Mouse (Mus musculus) kidney, postnatal 25 days (tissue): ENCODE data around the gene Itih5.

Experiments used
- DNase-seq, 2 experiments: peaks; one replicate each; pipeline ENCODE4 v3.0.0; 2021; ENCODE audit warnings: mixed read lengths in 2 of 2

The Itih5 gene

GRCm38 (mm10) chr2:10169991-10170390, 16.6 kb downstream of the Itih5 start:
- no peak for DNase-seq

GRCm38 (mm10) chr2:10193553-10193952, 40.2 kb downstream of the Itih5 start:
- DNase-seq: peak; percentile 37 to 69

DNA sequence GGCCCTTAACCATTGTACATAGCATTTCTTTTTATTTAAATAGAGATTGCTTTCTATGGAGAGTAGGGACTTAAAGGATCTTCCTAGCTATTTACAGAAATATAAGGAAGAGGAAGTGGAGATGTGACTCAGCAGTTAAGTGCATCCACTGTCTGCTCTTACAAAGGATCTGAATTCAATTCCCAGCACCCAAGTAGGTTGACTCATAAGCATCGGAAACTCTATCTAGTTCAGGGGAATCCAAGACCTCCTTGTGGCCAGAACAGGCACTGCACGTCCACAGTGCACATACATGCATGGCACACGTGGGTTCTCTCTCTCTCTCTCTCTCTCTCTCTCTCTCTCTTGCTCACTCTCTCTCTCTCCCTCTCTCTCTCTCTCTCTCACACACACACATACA, 41.8 kb downstream of the Itih5 start:
- DNase-seq: no peak

GRCm38 (mm10) chr2:10199326-10199725, 46.0 kb downstream of the Itih5 start:
- no peak for DNase-seq

GRCm38 (mm10) chr2:10200736-10201285, 47.4 kb downstream of the Itih5 start:
- no peak for DNase-seq

GRCm38 (mm10) chr2:10204301-10204700, 50.9 kb downstream of the Itih5 start:
- no peak for DNase-seq

GRCm38 (mm10) chr2:10213468-10213867, 60.1 kb downstream of the Itih5 start:
- DNase-seq: peak in 1 of 2 experiments; percentile 41

DNA sequence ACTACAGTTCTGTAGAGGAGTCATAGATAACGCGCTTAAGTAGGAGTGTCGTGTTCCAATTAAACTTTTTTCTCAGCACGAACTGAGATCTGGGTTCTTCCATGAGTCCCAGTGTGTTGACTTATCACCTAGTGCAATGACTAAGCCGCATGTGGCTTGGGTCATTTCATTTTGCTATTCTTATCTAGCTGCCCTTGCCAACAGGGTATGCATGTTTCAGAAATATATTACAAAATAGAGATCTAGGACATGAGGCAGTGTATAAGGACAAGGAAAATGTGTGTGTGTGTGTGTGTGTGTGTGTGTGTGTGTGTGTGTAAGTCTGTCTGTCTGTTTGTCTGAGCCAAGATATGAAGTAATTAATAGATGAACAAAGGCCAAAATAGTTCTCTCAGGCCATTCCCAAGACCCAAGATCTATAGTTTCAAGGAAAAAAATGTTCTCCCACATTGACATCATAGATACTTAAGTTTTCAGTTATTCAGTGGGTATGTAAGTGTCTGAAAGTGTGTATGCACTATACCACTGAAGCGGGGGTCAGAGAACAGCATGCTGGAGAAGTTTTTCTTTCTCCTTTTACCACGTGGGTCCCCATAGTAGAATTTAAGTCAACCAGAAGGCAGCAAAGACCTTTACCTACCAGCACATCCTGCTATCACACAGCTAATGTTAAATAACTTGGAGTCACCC, 62.6 kb downstream of the Itih5 start:
- no peak for DNase-seq

DNA sequence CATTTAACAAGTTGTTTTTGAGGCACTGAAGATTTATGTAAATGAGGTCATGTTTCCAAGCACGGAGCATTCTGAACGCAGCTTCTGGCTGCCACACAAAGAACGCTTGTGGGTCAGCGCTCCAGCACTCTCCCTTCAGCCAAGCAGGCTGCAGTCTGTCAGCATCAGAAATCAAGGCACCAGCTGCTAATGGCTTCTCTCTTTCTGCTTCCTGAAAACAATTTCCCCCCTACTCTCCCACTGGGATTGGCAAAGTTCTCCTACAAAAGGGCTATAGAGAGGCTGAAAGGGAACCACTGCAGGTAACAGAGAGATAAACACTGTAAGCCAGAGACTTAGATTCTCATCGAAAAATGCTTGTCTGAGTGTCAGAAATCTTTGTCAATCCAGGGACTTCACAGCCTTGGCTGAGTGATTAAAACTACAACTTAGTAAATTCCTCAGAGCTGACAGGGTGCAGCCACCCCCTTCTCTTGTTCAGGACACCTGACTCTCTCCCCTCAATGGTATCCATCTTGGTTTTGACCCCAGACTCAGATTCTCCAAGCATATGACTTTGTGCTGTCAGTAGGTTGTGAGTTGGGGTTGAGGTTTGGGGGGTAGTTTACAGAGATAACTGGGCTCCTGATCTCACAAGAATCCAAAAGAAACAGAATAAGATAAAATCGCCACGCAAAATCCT, 63.3 kb downstream of the Itih5 start:
- peak; percentile 34 to 64 for DNase-seq

GRCm38 (mm10) chr2:10221862-10222261, 68.5 kb downstream of the Itih5 start:
- DNase-seq: no peak

GRCm38 (mm10) chr2:10226907-10227306, 73.5 kb downstream of the Itih5 start:
- DNase-seq: no peak

GRCm38 (mm10) chr2:10231971-10232370, 78.6 kb downstream of the Itih5 start:
- DNase-seq: no peak

DNA sequence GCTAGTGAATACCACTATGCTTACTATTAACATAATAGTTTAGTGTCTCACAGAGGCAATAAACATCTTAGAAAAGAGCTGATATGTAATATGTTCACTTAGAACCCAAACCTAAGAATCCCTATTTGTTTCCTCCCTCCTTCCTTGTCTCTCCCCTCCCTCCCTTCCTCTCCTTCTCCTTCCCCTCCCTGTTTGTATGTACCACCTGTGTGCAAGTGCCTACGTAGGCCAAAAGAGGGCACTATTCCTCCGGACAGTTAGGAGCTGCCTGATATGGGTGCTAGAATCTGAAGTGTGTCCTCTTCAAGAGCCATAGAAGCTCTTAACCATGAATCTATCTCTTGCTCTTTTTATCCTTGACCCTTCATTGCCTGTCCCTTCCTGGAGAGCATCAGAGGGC, 83.2 kb downstream of the Itih5 start:
- no peak for DNase-seq

DNA sequence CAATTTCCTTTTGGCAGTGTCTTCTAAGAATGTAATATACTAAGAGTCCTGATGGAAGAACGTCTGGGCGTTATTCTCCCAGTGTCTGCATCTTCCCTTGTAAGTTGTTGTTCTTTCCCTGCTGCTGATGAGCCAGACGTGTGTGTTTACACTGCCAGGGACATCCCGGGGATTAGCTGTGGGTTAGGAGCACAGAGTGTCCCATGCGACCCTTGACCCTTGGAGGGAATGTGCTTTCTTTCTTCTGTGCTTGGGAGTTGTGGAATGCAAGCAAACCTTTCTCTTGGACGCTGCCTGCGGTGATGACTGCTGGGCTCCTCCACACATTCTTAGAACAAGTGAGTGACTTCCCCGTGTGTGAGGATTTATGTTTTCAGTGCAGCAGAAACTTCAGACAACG, 89.6 kb downstream of the Itih5 start:
- peak; percentile 34 to 47 for DNase-seq

- no peak for DNase-seq
These were observed 97.1 kb downstream of the Itih5 start for GRCm38 (mm10) chr2:10250441-10250840.

GRCm38 (mm10) chr2:10250926-10251325, 97.6 kb downstream of the Itih5 start:
- no peak for DNase-seq

GRCm38 (mm10) chr2:10251466-10251865, 98.1 kb downstream of the Itih5 start:
- no peak for DNase-seq

GRCm38 (mm10) chr2:10252016-10252415, 98.6 kb downstream of the Itih5 start:
- no peak for DNase-seq

- DNase-seq: no peak
These were observed 100.0 kb downstream of the Itih5 start for GRCm38 (mm10) chr2:10253351-10253750.

GRCm38 (mm10) chr2:10256949-10257348, 103.6 kb downstream of the Itih5 start:
- DNase-seq: no peak

GRCm38 (mm10) chr2:10258312-10258711, 104.9 kb downstream of the Itih5 start:
- no peak for DNase-seq

DNA sequence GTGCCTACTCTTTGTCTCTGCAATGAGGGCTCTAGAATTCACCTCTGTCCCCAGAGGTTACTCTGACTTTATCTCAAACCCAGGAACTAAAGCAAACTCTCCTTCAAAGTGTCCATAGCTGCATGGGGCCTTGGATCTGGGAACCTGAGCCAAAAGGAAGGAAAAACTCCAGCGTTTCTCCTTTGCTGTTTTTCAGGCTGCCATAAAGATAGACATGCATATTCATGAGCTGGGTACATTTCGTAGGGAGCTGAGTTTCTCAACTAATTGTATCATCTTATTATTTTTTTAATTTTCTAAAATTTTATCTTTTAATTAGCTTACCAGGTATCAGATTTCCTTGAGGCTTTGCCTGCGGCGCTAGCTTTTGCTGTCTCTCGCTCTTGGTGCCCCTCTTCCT, 106.7 kb downstream of the Itih5 start:
- no peak for DNase-seq

DNA sequence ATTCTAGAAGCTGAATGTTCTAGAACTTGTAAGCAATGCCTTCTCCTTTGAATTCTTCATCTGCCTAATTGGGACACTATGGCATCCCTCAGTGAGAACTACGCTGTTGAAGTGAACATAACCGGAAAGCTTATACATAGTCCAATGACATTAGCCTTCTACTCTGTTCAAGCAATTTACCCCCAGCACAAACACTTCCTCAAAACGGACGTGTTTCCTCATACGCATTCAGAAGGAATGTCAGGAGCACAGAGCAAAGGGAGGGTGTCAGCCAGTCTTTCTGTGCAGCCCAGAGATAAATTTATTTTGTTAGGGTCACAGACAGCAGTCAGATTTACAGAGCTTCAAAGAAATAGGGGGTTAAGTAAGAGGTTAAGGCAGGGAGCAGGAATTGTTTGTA, 108.0 kb downstream of the Itih5 start:
- DNase-seq: no peak

DNA sequence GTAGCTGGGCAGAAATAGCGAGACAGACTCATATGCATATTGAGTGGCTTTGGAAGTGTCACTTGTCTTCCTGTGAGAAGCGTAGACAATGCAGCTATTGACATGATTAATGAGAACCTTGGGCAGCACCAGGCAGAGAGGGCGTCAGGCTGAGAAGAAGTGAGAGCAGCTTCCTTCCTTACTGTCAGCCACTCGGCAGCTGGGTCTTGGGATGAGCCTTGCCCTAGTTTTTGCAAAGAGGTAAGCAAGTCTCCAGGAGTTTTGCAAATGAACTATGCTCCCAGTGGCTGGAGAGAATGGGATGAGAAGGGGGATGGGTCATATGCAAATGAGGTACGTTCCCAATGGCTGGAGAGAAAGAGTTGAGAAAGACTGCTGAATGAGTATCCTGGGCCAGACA, 109.4 kb downstream of the Itih5 start:
- peak in 1 of 2 experiments; percentile 51 for DNase-seq
